Mouse (Mus musculus): ENCODE measurements around the gene Scrn3. TPM values are rescaled to one million over a fixed set of nuclear protein-coding genes. Genes with fewer than 3 reads are reported as not detected.

Scrn3 gene
- polyA plus RNA-seq, 1 experiment from 2014 or later, result 7.1 TPM

- DNase-seq (ENCODE audit: low spot score), result no peak
These were observed 68.0 kb downstream of the Scrn3 start for GRCm38 (mm10) chr2:73380298-73380975.

- no peak for DNase-seq (ENCODE audit: low spot score)
These were observed 72.8 kb downstream of the Scrn3 start for GRCm38 (mm10) chr2:73385172-73385571.

- DNase-seq (ENCODE audit: low spot score), result no peak
These were observed 73.4 kb downstream of the Scrn3 start for GRCm38 (mm10) chr2:73385641-73386355.

GRCm38 (mm10) chr2:73386356-73387046 is 74.1 kb downstream of the Scrn3 start, which contains the start of gene Gpr155:
Gene Gpr155, minus strand, starts transcription at chr2:73386572.
- peak; percentile 97 for DNase-seq (ENCODE audit: low spot score)

Other genes starting within 250 kb of the Scrn3 start
- gene Ola1, start 93.7 kb upstream of the Scrn3 start, polyA plus RNA-seq (2015; fragmentation: Nextera tagmentation; extraction: Ambion mirVana), result 90.4 and 92.0 TPM in 2 replicates
- gene Sp9, start 40.7 kb upstream of the Scrn3 start, polyA plus RNA-seq (2015; fragmentation: Nextera tagmentation; extraction: Ambion mirVana), result 0.03 TPM in 1 of 2 replicates, not detected in the other
- 29.7 and 30.9 TPM in 2 replicates for gene Cir1, start 100 bp downstream of the Scrn3 start, polyA plus RNA-seq (2015; fragmentation: Nextera tagmentation; extraction: Ambion mirVana)
- gene Gpr155, start 74.0 kb downstream of the Scrn3 start, polyA plus RNA-seq (2015; fragmentation: Nextera tagmentation; extraction: Ambion mirVana), result 2.6 and 2.8 TPM in 2 replicates
- gene Wipf1, start 217.1 kb downstream of the Scrn3 start, polyA plus RNA-seq (2015; fragmentation: Nextera tagmentation; extraction: Ambion mirVana), result 22.2 and 25.1 TPM in 2 replicates

All from thymus, postnatal 0 days (tissue).